Mouse (Mus musculus) kidney, embryonic 16.5 days (tissue): ENCODE results near the gene Sema5a. TPM values are rescaled to one million over a fixed set of nuclear protein-coding genes. Genes with fewer than 3 reads are reported as not detected.
A peak's percentile ranks its signal among the peaks of the same experiment; 100 is the strongest.

Source experiments
- ATAC-seq: fragments of 200-750 bp; cut with Nextera tagmentation; 2 replicates; pipeline ENCODE4 v1.8.0; 2017; ENCODE audit warnings: moderate TSS enrichment; ENCODE audit not compliant: low FRiP score, low TSS enrichment
- H3K27ac ChIP-seq: fragments of 300-500 bp; sonication (generic); 2 replicates; pipeline ENCODE4 v1.5.1; 2014; ENCODE audit warnings: low read length
- H3K27me3 ChIP-seq: fragments of 300-500 bp; sonication (generic); 2 replicates; pipeline ENCODE4 v1.6.1; 2014; ENCODE audit warnings: low read length, control low read depth, mixed read lengths; ENCODE audit not compliant: insufficient read depth
- H3K36me3 ChIP-seq: fragments of 300-500 bp; sonication (generic); 2 replicates; pipeline ENCODE4 v1.6.1; 2014; ENCODE audit warnings: low read length, control low read depth, mixed read lengths; ENCODE audit not compliant: insufficient read depth
- H3K4me1 ChIP-seq: fragments of 300-500 bp; sonication (generic); 2 replicates; pipeline ENCODE4 v1.6.1; 2014; ENCODE audit warnings: low read length, control low read depth, mixed read lengths; ENCODE audit not compliant: insufficient read depth
- H3K4me2 ChIP-seq: fragments of 300-500 bp; sonication (generic); replicated peaks from 2 replicates; pipeline ENCODE4 v1.6.1; 2014; ENCODE audit warnings: low read depth, low read length
- H3K4me3 ChIP-seq: fragments of 300-500 bp; sonication (generic); 2 replicates; pipeline ENCODE4 v1.5.1; 2014; ENCODE audit warnings: mild to moderate bottlenecking, low read length
- H3K9ac ChIP-seq: fragments of 300-500 bp; sonication (generic); replicated peaks from 2 replicates; pipeline ENCODE4 v1.6.1; 2014; ENCODE audit warnings: low read length
- H3K9me3 ChIP-seq: fragments of 300-500 bp; sonication (generic); 2 replicates; pipeline ENCODE4 v1.6.1; 2016; ENCODE audit warnings: low read length, control low read depth
- WGBS: fragments of 180-500 bp; shearing (Covaris S2); extraction: QIAGEN DNeasy Blood & Tissue Kit; methylation state at CpG from one replicate; pipeline ENCODE4 v1.1.7; 2014; 5-methylcytosine and 5-hydroxymethylcytosine counted together
- polyA plus RNA-seq: library from polyadenylated mRNA; unstranded; fragments of >200 nt; fragmentation: Nextera tagmentation; extraction: Ambion mirVana; gene quantifications from 2 replicates; pipeline ENCODE4 v1.2.1, GENCODE M21; 2015

The Sema5a gene
- polyA plus RNA-seq, 1 experiment from 2014 or later, result 26.0 TPM

DNA sequence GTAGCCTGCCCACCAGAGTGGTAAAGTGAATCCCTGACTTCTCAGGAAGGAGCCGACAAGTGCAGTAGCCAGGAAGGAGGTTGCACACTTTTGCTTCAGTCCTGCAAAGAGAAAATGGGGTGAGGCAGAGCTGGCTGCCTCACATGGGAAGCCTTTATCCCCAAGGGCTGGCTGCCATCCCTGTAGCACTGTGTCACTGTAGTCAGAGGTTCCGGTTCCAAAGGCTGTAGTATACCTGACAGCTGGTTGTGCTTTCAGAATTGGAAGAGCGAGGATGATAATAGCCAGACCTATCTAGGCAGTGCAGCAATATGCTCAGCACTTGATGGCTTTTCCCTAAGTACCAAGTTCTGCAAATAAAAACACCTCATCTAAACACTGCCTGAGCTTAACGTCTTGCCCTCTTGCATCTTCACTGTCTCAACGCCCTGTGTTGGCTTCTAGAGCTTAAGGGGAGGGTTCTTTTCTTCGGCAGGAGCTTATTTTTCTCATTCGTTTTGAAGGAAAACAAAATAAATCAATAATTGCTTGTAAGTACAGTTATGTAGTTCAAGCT, 20.3 kb downstream of the Sema5a start:
- no peaks in the 10 kb centered on the region for H3K27me3 ChIP-seq
- ATAC-seq, result peak; percentile 26; the same call in 1 of the 2 replicates
- H3K9me3 ChIP-seq, result no peaks in the 10 kb centered on the region
- no peak overlapping the region for H3K4me3 ChIP-seq
- no peak overlapping the region for H3K4me2 ChIP-seq
- H3K27ac ChIP-seq, result peak overlapping the region; percentile 80; the same call in 1 of the 2 replicates
- no peak overlapping the region for H3K9ac ChIP-seq
- H3K4me1 ChIP-seq, result peaks cover 46% of the 10 kb centered on the region
- WGBS, result 44% methylated on average over 7 of the region's 7 CpGs
- H3K36me3 ChIP-seq, result 0 out of 2 replicates have a peak, but pooled peaks cover 3% of the 10 kb centered on the region

DNA sequence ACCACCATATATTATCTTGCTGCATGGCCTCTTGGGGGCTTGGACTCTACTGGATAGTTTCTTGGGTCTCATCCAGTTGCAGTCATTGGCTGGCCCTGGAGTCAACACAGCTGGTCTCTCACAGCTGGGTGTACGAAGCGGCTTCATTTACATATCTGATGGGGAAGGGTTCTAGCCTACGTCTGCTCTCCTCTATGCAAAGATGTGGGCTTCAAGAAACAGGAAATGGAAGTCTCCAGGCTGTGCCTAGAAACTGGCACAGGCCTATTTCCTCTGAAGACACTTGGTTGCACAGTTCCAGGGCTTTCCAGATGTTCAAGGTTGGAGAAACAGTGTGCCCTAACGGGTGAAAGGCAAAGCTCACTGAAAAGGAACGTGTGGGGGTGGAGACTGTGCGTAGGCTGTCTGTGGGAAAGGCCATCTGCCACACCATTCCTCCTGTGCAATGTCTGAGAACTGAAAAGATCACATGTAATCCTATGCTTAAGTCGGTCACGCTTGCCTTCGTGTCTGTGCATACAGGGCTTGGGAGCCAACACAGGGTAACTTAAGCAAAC, 20.8 kb downstream of the Sema5a start:
- peak; percentile 90 for ATAC-seq
- peaks cover 45% of the 10 kb centered on the region for H3K4me1 ChIP-seq
- 29% methylated on average over 9 of the region's 9 CpGs for WGBS
- no peak overlapping the region for H3K4me2 ChIP-seq
- H3K27ac ChIP-seq, result peak overlapping the region; percentile 80
- no peaks in the 10 kb centered on the region for H3K9me3 ChIP-seq
- 0 out of 2 replicates have a peak, but pooled peaks cover 3% of the 10 kb centered on the region for H3K36me3 ChIP-seq
- no peak overlapping the region for H3K9ac ChIP-seq
- no peaks in the 10 kb centered on the region for H3K27me3 ChIP-seq
- H3K4me3 ChIP-seq, result no peak overlapping the region

DNA sequence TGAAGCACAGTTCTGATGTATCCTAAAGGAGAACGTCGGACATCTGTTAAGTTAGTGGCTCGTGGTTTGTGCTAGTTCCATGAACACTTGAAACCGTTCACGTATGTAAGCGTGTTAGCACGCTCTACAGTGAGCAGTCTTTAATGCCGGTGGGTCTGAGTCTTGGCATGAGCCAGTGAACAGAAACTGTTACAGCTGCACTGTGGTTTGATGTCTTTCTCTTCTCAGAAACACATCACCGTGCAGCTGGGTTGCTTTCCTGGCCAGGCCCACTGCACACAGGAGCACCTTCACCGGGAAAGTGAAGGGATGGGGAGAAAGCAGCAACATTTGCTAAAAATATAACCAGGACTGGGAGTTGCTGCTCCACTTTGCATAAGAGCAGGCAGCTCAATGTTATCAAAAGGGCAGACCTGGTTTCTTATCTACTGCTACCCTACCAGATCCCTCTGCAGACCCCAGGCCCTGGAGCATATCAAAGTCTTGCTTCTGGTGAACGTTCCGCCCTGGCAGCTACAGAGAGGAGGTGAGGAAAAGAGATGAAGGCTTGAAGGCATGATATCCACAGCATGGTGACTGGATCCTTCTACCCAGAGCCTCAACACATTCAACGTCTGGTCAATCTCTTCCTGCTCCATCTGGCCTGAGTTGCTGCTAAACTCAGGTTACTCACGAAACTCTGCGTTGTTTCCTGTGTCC, 21.7 kb downstream of the Sema5a start:
- Histone ChIP-seq H3K4me3 (no peak overlapping the region), H3K9me3 (no peaks in the 10 kb centered on the region), H3K9ac (no peak overlapping the region), H3K4me1 (peaks cover 38% of the 10 kb centered on the region), H3K4me2 (no peak overlapping the region), H3K27ac (peak overlapping the region; percentile 80), H3K27me3 (no peaks in the 10 kb centered on the region), H3K36me3 (peaks cover 7% of the 10 kb centered on the region; the same call in 1 of the 2 replicates)
- no peak for ATAC-seq
- WGBS, result 54% methylated on average over 15 of the region's 15 CpGs

DNA sequence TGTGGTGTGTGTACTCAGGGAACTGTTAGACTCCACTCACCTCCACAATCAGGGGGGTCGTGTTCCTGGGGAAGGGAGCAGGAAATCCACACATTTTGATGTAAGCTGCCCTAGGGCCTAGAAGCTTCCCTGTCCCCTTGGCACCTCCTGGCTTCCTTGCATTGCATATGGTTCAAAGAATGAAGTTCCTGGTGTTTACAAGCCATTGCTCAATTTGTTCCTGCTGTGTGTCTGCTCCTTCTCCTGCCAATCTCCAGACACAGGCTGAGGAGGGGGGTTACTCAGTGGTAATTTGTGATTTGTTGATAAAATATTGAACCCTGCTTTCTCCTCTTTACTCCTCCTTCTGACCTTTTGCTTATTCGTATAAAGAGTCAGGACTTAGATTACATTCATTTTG, 25.5 kb downstream of the Sema5a start:
- Histone ChIP-seq H3K27ac (no peak overlapping the region), H3K4me1 (peaks cover 22% of the 10 kb centered on the region), H3K4me2 (no peak overlapping the region), H3K4me3 (no peak overlapping the region), H3K27me3 (no peaks in the 10 kb centered on the region), H3K9ac (no peak overlapping the region), H3K9me3 (no peaks in the 10 kb centered on the region), H3K36me3 (peaks cover 8% of the 10 kb centered on the region; the same call in 1 of the 2 replicates)
- WGBS, result 68% methylated on average over 2 of the region's 2 CpGs
- ATAC-seq, result no peak

DNA sequence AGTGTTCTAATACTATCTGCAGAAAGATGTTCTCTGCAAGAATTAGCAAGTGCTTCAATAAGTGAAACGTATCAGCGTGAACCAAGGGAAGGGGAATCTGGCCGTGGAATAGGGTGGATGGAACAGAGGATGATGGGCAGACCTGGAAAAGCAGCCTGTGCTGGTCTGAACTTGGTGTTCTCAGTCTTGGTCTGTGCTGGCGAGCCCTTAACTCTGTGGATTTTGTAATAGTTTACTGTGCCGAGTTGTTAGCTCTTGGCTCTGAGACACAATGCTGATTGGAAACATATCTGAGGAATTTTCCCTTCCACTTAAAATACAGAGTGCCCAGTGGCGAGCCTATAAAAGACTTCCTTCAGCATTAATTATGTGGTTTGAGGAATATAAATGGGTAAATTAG, 29.3 kb downstream of the Sema5a start:
- Histone ChIP-seq H3K4me3 (no peak overlapping the region), H3K9ac (no peak overlapping the region), H3K27me3 (no peaks in the 10 kb centered on the region), H3K4me2 (no peak overlapping the region), H3K9me3 (no peaks in the 10 kb centered on the region), H3K36me3 (peaks cover 6% of the 10 kb centered on the region; the same call in 1 of the 2 replicates), H3K4me1 (peaks cover 10% of the 10 kb centered on the region; the same call in 1 of the 2 replicates), H3K27ac (no peak overlapping the region)
- no peak for ATAC-seq
- WGBS, result 78% methylated on average over 6 of the region's 6 CpGs

DNA sequence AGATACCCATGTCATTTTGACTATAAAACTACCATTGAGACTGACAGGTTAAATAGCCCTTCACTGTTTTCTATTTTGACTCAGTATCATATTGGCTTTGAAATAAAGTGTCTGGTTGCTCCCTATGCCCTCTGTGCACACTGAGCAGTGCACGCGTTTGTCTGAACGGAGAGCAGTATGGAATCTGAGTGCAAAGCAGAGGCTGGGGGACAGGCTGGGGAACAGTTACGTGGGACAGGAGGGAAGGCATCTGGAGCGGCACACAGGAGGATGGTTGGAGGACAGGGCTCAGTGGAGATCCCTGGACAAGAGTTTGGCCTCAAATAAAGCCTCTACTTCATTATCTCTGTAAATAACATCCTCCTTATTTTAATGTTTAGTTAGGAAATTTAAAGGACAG, 30.4 kb downstream of the Sema5a start:
- no peak overlapping the region for H3K9ac ChIP-seq
- H3K4me2 ChIP-seq, result no peak overlapping the region
- ATAC-seq, result peak; percentile 59; the same call in 1 of the 2 replicates
- peaks cover 6% of the 10 kb centered on the region; the same call in 1 of the 2 replicates for H3K36me3 ChIP-seq
- no peaks in the 10 kb centered on the region for H3K27me3 ChIP-seq
- WGBS, result 30% methylated on average over 5 of the region's 5 CpGs
- no peaks in the 10 kb centered on the region for H3K9me3 ChIP-seq
- H3K27ac ChIP-seq, result no peak overlapping the region
- no peak overlapping the region for H3K4me3 ChIP-seq
- peaks cover 10% of the 10 kb centered on the region; the same call in 1 of the 2 replicates for H3K4me1 ChIP-seq

DNA sequence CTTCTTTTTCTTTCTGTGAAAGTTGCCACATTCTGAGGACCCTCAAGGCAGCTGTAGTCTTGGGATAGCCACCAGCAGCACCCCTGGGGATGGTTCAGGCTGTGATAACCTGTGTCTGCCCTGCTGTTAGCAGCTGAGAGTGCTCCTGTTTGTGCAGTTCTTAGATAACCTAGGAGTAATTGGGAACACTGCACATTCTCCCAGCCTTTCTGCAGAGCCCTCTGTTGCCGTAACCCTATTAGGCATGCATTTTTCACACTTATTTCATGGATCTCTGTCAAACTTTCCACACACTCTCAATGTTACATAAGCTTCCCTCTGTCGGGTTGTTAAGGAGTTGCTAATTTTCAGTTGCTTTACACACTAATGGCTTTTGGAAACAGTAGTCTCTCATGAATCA, 34.0 kb downstream of the Sema5a start:
- Histone ChIP-seq H3K9me3 (no peaks in the 10 kb centered on the region), H3K4me3 (no peak overlapping the region), H3K9ac (no peak overlapping the region), H3K4me1 (peaks cover 10% of the 10 kb centered on the region; the same call in 1 of the 2 replicates), H3K27me3 (no peaks in the 10 kb centered on the region), H3K36me3 (0 out of 2 replicates have a peak, but pooled peaks cover 3% of the 10 kb centered on the region), H3K4me2 (no peak overlapping the region), H3K27ac (no peak overlapping the region)
- WGBS, result 42% methylated on average over 2 of the region's 2 CpGs
- no peak for ATAC-seq

DNA sequence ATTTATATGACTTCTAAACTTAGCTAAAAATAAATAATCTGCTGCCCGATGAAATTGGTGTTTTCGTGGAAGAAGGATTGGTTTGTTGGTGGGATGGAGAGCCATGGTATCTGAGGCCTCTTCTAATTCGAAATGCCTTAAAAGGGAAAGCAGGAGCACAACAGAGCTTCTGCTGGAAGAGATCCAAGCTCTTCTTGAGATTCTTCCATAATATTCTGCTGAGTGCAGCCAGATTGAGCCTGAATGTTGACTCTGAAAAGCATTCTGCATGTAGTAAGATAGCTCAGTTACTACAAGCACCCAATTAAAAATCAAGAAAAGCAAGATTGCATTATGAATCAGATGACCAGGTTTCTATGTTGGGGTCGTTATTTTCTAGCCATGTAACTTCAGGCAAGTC, 36.8 kb downstream of the Sema5a start:
- Histone ChIP-seq H3K4me3 (no peak overlapping the region), H3K27me3 (no peaks in the 10 kb centered on the region), H3K9me3 (no peaks in the 10 kb centered on the region), H3K4me2 (no peak overlapping the region), H3K9ac (no peak overlapping the region), H3K36me3 (0 out of 2 replicates have a peak, but pooled peaks cover 3% of the 10 kb centered on the region), H3K27ac (no peak overlapping the region), H3K4me1 (peaks cover 4% of the 10 kb centered on the region; the same call in 1 of the 2 replicates)
- WGBS, result 84% methylated on average over 4 of the region's 4 CpGs
- no peak for ATAC-seq

DNA sequence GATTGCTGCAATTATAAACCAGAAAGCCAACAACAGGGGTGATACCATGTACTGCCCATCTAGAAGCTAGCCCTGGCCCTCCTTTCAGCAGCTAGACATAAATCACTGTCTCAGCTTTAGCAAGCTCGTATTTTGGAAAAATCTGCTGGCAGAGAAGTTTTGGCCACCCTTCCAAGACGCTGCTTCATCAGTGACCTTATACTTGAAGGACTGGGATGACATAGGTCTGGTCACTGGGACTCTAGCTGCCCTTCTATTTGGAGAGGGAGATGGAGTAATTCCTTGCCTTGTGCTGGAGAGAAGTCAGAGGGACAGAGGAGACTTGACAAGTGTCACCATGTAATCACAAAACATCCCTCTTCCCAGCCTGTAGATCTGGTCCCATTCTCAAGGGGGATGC, 40.1 kb downstream of the Sema5a start:
- Histone ChIP-seq H3K4me1 (peaks cover 8% of the 10 kb centered on the region; the same call in 1 of the 2 replicates), H3K9me3 (no peaks in the 10 kb centered on the region), H3K27ac (no peak overlapping the region), H3K9ac (no peak overlapping the region), H3K27me3 (no peaks in the 10 kb centered on the region), H3K4me3 (no peak overlapping the region), H3K4me2 (no peak overlapping the region), H3K36me3 (0 out of 2 replicates have a peak, but pooled peaks cover 3% of the 10 kb centered on the region)
- WGBS, result 59% methylated on average over 2 of the region's 2 CpGs
- ATAC-seq, result no peak
